Mouse (Mus musculus): ENCODE measurements around the gene Ercc6l. TPM values are rescaled to one million over a fixed set of nuclear protein-coding genes. Genes with fewer than 3 reads are reported as not detected.

The Ercc6l gene
- polyA plus RNA-seq (2014; fragmentation: Illumina TruSeq; extraction: RNeasy Lipid Tissue Mini Kit (QIAGEN cat#74804); ENCODE audit: insufficient read depth, low read depth, low replicate concordance): 0.34 TPM

GRCm38 (mm10) chrX:102156618-102157422 is at the start of gene Ercc6l:
Gene Ercc6l, minus strand, starts transcription at chrX:102157091.

GRCm38 (mm10) chrX:102188712-102189497 is 32.0 kb upstream of the Ercc6l start, which contains the start of gene Rps4x:
Gene Rps4x, minus strand, starts transcription at chrX:102189394.

GRCm38 (mm10) chrX:102119042-102119864 is 37.6 kb downstream of the Ercc6l start, which contains the start of gene Pin4:
Gene Pin4, plus strand, starts transcription at chrX:102119447.

Other genes with a start within 250 kb of the Ercc6l start
- 5.8 TPM for gene Rtl5, start 85.8 kb downstream of the Ercc6l start, polyA plus RNA-seq (2014; fragmentation: Illumina TruSeq; extraction: RNeasy Lipid Tissue Mini Kit (QIAGEN cat#74804); ENCODE audit: insufficient read depth, low read depth, low replicate concordance)
- 76.3 TPM for gene Pin4, start 37.6 kb downstream of the Ercc6l start, polyA plus RNA-seq (2014; fragmentation: Illumina TruSeq; extraction: RNeasy Lipid Tissue Mini Kit (QIAGEN cat#74804); ENCODE audit: insufficient read depth, low read depth, low replicate concordance)
- 1,599 TPM for gene Rps4x, start 32.3 kb upstream of the Ercc6l start, polyA plus RNA-seq (2014; fragmentation: Illumina TruSeq; extraction: RNeasy Lipid Tissue Mini Kit (QIAGEN cat#74804); ENCODE audit: insufficient read depth, low read depth, low replicate concordance)
- not detected for gene Cited1, start 95.1 kb upstream of the Ercc6l start, polyA plus RNA-seq (2014; fragmentation: Illumina TruSeq; extraction: RNeasy Lipid Tissue Mini Kit (QIAGEN cat#74804); ENCODE audit: insufficient read depth, low read depth, low replicate concordance)

All from lung, adult 10 weeks (tissue).